Mouse (Mus musculus) retina, postnatal 7 days (tissue): Measurements from ENCODE around the gene Gfra1.

ENCODE experiments used
- DNase-seq: peaks from one replicate; pipeline ENCODE4 v3.0.0-alpha.2; 2012; ENCODE audit warnings: low read depth, low spot score

The Gfra1 gene

DNA sequence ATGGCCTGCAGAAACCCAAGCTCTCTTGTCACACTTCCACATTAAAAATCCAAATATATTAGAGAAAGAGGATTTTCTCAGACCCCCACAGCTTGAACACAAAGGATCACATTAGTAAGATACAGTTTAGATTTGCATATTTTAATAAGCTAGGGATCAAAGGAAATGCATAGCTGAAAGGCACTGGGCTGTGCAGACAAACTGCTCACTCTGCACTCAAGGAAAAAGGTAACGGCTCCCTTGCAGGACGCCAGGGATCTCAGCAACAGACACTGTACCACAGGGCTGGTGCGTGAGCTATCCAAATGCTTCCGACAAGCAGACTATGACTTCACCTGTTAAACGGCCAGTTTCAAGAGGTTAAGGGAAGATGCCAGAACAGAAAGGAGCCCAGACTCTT, 127.7 kb downstream of the Gfra1 start:
- no peak for DNase-seq

DNA sequence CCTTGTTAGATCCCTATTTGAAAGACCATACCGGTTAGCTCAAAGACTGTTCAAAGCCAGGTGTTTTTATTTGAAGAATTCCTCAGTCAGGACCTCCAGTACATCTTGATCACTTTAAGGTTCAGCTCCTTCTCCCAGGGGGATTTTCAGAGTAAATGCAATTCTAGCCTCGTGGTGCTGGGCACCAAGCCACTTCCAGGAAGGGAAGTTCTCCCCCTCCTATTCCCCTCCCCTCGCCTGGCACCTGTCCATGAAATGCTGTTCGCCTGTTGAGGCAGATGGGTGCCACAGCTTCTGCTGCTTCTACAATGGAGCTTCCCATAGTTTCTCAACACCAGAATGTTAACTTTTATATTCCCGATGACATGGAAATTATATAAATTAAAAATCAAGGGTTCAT, 139.2 kb downstream of the Gfra1 start:
- no peak for DNase-seq

GRCm38 (mm10) chr19:58315681-58316080, 140.0 kb downstream of the Gfra1 start:
- no peak for DNase-seq

- no peak for DNase-seq
These were observed 141.1 kb downstream of the Gfra1 start for GRCm38 (mm10) chr19:58314631-58315030.

DNA sequence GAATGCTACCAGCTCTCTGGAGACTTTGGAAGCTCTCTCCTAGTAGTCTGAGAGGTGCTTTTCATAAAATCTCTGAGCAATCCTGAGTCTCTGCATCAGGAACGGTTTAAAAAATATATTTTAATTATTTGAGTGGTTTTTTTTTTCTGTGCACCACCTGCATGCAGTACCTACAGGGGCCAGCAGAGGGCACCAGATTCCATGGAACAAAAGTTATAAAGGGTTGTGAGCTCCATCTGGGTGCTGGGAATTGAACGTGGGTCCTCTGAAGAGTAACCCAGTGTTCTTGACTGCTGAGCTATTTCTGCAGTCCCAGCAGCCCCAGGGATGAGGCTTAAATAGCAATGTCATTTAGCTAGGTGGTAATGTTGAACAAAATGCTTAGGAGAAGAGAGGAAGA, 141.9 kb downstream of the Gfra1 start:
- no peak for DNase-seq

DNA sequence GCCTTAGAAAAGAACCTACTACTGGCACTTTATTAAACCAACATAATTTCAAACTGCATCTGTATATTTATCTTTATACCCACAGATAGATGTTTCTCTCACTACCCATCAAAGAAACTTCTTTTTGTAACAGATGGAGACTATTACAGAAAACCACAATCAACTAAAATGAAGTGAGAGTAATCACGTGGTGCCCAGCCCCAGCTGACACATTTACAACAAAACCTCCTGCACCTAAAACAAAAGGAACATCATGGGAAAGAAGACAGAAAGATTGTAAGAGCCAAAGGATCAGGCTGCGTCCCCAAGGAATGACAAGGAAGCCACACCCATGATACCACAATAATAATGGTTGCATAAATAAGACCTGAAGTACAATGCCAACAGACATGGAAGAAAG, 143.2 kb downstream of the Gfra1 start:
- no peak for DNase-seq

GRCm38 (mm10) chr19:58310334-58311315, 145.1 kb downstream of the Gfra1 start:
- no peak for DNase-seq

- DNase-seq: no peak
These were observed 146.0 kb downstream of the Gfra1 start for GRCm38 (mm10) chr19:58309620-58310275.

DNA sequence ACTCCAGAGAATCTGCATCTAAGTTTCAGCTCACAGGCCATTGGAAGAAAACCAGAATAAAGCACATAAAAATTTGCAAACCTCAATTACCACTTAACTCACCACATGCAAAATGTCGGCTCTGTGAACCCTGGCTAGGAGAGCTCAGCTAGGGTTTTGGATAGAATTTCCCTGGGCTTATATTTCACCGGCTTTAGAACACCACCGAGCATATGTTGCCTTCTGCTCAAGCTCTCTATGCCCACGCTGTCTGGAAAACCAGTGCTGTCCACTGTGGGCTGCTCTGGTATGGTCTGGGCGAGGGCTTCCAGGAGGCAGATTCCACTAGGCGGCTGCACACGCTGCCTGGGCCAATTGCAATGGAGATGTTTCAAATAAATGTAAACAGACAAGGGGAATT, 154.6 kb downstream of the Gfra1 start:
- DNase-seq: no peak

- no peak for DNase-seq
These were observed 157.8 kb downstream of the Gfra1 start for GRCm38 (mm10) chr19:58297926-58298325.

GRCm38 (mm10) chr19:58296842-58297190, 158.9 kb downstream of the Gfra1 start:
- DNase-seq: no peak

DNA sequence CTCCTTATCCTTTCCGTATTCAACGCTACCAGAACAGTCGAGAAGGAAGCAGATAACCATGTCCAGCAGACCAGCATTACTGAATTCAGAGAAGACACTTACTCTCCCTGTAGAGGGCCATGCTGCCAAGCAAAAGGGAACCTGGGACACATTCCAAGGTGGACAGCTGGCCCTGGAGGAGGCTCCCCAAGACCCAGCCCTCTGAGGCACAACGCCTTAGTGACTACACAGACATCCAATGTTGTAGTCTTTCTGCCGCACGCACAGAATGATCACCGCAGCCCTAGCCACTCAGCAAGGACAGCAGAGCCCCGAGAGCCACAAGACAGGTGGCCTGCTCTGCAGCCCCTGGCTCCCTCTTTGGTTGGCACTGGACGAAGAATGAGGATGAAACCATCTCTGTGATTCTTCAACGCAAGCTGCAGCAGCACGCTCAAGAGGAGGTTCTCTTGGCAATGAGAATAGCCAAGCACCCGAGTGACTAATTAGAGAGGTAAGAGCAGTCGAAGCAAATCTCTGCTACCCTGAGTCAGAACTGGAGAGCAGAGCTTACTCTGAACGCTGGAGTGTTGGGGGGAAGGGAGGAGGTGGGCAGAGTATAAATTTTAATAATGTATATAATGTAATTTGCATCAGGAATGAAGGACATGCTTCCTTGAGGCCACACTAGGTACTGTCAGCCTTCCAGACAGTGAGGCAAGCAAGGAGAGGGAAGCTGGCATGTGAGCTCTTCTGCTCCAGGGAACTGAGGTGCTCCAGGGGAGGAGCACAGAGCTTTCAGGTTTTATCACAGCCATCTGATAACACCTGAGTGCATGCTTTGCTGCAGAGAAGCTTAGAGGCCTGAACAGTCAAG, 159.5 kb downstream of the Gfra1 start:
- no peak for DNase-seq

GRCm38 (mm10) chr19:58288145-58288544, 167.6 kb downstream of the Gfra1 start:
- DNase-seq: no peak

GRCm38 (mm10) chr19:58275281-58275680, 180.4 kb downstream of the Gfra1 start:
- no peak for DNase-seq

DNA sequence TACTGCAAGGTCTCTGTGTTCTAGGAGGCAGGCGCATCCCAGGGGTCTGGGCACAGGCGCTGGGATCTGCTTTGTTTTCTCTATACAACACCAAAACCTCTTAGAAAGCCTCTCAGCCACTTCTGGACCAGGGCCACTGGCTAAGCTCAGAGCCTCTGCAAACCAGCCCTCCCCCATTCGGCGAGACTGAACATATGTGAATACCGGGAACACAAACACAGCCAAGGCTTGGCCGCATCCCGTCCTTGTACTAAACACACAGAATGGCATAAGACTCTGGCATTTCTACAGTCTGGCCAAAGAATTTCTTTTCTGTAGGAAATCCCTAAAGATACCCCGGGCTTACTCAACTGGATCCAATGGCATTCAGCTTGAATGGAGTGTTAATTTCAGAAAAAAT, 183.9 kb downstream of the Gfra1 start:
- DNase-seq: no peak

DNA sequence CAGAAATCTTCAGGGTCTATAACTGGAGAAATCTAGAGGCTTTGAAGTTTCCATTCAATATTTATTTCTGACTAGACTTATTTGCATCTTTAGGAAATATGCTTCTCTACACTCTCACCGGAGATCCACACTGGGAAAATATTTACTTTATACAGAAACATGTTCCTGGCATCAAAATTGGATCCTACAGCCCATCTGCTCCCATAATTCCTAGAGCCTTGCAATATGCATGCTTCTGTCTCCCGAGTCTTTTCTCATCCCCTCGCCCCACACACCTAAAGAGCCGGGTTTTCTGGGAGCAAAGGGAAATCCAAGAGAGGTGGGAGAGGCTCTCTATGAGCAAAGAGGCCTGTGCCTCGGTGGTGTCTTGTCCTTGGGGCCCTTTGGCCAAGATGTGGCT, 184.9 kb downstream of the Gfra1 start:
- no peak for DNase-seq

DNA sequence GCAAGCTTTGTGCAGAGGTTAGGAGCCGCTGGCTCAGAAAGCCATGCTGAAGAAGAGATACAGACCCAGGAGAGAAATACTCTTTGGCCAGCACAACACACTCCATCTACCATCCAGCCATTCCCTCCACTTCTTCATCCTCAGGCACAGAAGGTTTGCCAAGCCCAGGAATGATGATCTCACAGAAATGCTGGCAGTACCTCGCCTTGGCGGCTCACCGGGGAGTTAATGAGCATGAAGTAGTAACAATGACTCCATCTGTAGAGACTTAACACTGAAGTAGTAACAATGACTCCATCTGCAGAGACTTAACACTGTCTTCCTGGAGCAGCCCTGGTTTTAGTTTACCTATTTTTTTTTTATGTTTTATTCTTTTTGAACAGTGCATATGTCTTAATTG, 187.2 kb downstream of the Gfra1 start:
- DNase-seq: no peak

DNA sequence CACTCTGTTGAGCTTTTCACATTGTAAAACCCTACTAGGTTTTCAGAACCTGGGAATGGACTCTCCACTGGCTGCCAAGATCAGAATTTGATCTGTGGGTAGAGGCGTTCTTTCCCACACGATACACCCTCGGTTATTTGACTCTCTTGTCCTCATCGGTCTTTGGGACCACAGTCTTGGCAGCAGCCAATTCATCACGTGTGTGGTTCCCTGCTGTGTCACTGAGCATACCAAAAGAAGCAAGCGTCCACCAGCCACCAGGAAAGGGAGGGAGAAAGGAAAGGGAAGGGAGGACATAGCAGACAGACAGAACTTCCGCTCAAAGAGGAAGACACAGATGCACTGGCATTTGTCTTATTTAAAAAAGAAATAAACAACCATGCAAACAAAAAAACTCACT, 189.1 kb downstream of the Gfra1 start:
- DNase-seq: no peak

- DNase-seq: no peak
These were observed 194.8 kb downstream of the Gfra1 start for GRCm38 (mm10) chr19:58260934-58261333.

- DNase-seq: no peak
These were observed 196.5 kb downstream of the Gfra1 start for GRCm38 (mm10) chr19:58259250-58259649.

GRCm38 (mm10) chr19:58256485-58256884, 199.2 kb downstream of the Gfra1 start:
- no peak for DNase-seq

DNA sequence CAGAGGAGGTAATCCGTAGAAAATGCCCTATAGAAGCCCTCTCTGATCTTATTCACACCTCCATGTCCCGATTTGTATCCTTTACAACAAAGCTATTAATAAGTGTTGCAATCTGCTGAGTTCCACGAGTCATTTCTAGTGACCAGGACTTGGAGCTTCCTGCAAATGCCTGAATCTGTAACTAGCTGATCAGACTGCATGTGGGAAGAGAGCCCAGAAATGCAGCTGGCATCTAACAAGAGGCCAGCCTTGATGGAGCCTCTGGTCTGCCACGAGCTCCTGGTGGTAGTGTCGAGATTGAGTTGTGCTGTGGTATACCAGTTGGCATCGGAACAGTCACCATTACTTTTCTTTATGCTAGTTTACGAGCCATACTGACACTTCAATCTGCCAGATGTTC, 200.3 kb downstream of the Gfra1 start:
- no peak for DNase-seq
